Mouse (Mus musculus): ENCODE measurements around the gene Zfp384. TPM values are rescaled to one million over a fixed set of nuclear protein-coding genes. Genes with fewer than 3 reads are reported as not detected.
"Not testable (repeated sequence)": the region's sequence is repeated elsewhere in the genome, so short reads cannot be mapped to it uniquely, and the experiment has no call there.

Zfp384 gene
- total RNA-seq, 2 experiments from 2014 or later = 18.5 to 19.3 TPM

DNA sequence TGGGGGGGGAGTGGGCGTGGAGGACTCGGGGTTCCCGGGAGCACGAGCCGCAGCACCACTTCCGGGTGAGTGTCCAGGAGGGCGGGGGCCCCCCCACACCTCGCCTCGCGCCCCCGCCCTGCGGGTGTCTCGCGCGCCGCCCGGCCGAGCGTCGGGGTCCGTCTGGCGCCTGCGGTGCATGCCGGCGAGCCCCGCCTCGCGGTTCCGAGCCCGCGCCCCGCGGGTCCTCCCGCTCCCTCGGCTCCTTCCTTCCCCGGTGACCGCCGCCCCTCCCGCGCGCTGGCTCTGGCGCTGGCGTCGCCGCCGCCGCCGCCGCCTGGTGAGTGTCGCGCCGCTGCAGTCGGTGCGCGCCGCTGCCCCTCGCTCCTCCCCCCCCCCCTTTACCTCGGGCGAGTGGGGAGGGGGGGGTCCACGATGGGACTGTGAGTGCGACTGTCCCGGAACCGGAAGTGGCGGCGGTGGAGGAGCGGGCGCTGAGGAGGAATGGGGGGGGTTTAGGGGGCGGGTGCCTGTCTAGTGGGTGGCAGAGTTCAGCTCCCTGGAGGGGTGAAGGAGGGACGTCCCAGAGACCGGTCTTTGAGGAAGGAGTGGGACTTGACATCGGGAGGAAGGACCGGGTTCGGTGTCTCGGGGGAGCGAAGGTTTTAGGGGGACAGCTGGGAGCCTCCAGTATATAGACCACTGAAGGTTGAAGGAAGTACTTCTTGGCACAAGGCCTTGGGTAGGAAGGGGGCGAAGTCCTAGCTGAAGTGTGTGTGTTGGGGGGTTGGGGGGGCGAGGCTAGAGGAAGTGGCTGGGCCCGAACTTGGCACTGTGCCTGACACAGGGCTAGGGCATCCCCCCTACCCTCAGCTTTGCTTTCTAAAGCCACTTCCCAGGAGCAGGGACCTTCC lies 482 bp downstream of the Zfp384 start:
- DNase-seq = peak; percentile 87

DNA sequence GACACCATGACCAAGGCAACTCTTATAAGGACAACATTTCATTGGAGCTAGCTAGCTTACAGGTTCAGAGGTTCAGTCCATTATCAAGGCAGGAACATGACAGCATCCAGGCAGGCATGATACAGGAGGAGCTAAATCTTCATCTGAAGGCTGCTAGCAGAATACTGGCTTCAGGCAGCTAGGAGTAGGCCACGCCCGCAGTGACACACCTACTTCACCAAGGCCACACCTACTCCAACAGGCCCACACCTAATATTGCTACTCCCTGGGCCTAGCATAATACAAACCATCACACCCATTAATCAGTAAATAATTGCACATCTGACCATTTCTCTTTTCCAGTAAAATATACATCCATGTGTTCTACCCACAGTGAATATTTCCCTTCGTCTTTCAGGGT lies 8.7 kb downstream of the Zfp384 start:
- no peak for DNase-seq

DNA sequence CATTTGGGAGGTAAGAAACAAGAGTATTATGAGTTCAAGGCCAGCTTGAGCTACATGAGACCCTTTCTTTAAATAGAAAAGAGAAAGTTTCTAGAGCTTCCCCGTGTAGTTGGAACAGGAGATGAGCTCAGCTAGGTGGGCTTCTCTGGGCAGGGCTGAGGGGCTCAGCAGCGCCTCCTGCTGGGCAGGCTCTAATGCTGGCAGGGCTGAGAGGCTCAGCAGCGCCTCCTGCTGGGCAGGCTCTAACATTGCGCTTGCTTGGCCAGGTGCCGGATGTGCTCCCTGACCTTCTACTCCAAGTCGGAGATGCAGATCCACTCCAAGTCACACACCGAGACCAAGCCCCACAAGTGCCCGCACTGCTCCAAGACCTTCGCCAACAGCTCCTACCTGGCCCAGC lies 21.6 kb downstream of the Zfp384 start:
- DNase-seq = not testable (repeated sequence)

DNA sequence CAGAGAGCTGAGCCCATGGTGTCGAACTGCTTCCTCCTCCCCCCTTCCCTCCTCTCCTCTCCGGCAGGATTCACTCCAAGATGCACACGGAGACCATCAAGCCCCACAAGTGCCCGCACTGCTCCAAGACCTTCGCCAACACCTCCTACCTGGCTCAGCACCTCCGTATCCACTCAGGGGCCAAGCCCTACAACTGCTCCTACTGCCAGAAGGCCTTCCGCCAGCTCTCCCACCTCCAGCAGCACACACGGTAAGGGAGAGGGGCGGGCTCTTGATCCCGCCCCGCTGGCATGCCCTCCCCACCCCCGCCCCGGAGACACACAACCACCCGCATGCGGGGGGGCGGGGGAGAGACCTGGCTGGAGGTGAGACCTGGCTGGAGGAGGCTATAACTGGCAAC lies 22.7 kb downstream of the Zfp384 start:
- no peak for DNase-seq

DNA sequence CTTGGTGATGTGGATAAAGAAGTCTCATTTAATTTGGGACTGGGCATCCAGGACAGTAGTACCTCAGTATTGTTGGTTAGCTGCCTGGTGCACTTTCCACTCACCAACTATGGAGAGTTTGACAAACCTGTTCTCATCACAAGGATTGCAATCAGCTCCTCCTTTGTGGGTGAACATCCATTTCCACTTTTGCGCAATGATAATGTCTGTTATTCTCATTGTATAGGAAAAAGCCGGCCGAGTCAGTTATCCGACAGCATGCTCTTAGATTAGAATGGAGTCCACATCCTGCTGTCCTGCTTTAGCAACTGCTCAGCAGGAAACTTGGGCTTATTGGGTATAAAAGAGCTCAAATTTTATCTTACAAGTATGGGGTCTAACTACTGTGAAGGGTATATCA lies 29.7 kb downstream of the Zfp384 start:
- no peak for DNase-seq

DNA sequence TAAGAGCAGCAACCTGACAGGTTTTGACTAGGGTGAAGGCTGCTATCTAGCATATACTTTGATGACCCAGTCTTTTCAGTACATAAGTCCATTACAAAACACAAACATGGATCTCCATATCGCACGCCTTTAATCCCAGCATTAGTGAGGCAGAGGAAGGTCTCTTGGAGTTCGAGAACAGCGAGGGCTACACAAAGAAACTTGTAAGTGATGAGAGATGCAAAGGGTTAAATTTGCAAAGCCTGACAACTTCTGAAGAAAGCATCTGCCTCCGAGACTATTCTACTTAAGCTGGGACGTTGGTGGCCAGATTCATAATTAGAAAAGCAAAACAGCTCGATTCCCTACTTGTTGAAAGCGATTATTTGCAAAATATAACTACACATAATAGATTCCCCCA lies 30.2 kb downstream of the Zfp384 start:
- DNase-seq = no peak

DNA sequence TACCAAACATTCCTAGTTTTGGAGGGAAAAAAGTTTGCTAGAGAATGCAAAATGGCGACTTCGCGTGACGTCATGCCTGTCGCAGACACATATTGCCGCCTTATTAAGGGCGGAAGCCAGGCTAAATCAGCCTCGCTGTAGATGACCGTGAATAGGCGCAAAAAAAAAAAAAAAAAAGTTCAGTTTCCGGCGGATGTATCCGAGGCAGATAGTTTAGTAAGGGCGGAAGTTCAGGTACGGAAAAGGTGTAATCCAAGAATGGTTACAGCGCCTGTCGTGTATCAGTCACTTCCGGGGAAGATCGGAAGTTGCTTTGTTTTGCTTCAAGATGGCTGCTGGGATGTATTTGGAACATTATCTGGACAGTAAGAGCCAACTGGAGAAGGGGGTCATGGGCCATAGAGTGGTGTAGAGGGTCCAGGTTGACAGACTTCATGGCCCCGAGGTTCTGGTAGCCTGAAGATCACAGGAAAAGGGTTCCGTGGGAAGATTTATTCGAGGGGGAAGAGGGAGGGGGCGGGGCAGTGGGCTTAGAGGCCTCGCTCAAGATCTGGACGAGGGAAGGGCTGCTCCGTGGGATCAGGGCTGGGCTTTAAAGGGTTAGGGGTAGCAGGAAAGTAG lies 30.7 kb downstream of the Zfp384 start, which contains the start of gene Ing4:
TSS of gene Ing4 (plus strand) at position 228 of the 621 bp plus-strand sequence.
- DNase-seq = peak; percentile 89

DNA sequence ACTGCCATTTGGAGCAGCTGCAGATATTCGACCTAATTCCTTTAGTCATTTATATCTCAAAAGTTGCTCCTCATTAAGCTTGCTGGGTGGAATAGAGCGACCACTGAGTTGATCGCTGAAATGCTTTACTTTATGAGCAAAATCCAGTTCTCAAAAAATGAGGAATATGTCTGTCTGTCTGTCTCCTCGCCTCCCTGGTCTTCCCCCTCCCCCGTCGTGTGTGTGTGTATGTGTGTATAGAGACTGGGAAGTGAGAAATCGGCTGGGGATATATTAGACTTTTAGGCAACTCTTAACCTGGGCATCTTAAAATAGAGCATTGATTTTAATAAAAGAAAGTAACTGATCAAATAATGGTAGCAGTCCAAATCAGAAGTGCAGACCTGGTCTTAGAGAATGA lies 31.3 kb downstream of the Zfp384 start:
- DNase-seq = no peak

DNA sequence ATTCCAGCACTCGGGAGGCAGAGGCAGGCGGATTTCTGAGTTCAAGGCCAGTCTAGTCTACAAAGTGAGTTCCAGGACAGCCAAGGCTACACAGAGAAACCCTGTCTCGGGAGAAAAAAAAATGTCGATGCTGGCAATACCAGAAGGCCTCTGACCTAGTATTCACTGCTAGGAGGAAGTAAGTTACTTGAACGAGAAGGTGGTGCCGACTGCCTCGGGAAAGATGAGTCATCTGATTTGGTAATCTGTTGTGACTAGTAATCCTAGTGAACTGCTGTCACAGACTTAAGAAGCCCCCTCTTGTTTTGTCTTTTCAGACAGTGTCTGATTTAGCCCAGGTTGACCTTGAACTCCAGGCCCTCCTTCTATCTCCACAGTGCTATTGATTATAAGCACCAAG lies 32.1 kb downstream of the Zfp384 start:
- no peak for DNase-seq

DNA sequence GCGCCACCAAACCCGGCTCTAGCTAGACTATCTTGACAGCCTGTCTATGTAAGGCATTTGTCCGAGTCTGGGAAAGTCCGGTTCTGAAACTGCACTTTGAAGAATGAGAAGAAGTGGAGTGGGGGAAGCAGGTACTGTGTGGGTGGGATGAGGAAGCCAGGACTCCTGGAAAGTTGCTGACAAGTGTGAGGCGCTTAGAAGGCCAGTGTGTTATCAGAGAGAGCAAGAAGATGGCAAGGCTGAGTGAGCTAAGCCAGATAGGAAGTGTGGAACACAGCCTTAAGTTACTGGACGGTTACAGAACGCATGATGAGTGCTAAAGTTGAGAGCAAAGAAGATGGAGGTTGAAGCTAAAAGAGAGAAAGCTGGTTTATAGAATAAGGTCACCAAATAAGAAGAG lies 33.1 kb downstream of the Zfp384 start:
- DNase-seq = no peak

DNA sequence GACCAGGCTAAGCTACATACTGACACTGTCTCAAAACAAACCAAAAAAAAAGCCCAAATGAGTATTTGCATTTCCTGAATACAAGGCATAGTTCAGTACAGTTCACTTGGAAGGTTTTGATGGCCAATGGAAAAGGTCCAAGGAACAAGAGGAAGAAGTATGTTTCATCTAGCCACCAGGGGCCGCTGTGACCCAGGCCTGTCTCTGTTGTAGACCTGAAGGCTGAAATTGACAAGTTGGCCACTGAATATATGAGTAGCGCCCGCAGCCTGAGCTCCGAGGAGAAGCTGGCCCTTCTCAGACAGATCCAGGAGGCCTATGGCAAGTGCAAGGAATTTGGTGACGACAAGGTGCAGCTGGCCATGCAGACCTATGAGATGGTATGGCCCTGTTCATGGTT lies 37.7 kb downstream of the Zfp384 start:
- peak; percentile 68 for DNase-seq

DNA sequence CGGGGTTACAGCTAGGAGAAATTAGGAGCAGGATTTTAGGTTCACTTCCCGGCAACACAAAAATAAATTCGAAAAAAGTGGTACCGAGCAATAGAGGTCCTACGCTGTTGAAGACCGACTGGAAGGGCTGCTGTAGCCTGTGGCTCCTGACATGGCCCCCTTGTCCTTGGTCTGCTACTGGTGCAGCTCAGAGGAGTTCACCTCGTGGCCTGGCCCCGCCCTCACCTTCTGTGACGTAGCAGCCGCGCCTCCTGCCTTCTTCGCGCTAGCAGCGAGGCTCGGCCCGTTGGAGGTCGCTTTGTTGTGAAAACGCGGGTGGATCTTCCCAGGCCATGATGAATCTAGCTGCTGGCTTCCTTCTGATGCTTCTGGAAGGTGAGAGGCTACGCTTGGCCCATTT lies 40.7 kb downstream of the Zfp384 start, which contains the start of gene Acrbp:
TSS of gene Acrbp (plus strand) at position 12 of the 400 bp plus-strand sequence.
- DNase-seq = no peak

DNA sequence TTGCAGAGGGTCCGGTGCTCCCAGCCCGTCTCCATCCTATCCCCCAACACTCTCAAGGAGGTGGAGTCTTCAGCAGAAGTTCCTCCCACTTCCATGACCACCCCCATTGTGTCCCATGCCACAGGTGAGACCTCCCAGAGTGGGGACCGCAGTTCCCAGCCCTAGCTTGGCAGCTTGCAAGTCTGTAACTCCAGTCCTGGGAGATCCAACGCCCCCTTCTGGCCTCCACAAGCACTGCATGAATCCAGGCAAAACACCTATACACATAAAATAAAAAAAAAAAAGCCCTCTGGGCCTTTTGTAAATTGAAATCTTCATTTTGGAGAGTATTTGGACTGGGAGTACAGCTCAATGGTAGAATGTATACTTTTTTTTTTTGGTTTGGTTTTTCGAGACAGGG lies 42.3 kb downstream of the Zfp384 start:
- DNase-seq = no peak

DNA sequence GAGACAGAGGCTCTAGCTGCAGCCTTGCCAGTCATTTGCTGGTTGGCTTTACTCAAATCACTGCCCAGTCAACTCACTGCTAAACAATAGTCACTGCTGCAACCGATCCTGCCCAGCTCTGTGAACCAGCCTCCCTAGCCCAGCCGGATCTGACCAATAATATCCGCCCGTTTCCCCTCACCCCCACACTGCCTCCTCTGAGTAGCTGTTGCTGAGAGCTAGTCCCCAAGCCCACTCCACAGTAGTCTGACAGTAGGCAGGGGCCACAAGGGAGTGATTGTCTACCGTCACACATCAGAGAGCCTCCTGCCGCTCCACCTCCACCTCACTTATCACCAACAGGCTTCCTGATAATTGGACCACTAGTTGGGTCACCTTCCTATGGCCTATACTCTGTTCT lies 52.5 kb downstream of the Zfp384 start:
- DNase-seq = no peak

DNA sequence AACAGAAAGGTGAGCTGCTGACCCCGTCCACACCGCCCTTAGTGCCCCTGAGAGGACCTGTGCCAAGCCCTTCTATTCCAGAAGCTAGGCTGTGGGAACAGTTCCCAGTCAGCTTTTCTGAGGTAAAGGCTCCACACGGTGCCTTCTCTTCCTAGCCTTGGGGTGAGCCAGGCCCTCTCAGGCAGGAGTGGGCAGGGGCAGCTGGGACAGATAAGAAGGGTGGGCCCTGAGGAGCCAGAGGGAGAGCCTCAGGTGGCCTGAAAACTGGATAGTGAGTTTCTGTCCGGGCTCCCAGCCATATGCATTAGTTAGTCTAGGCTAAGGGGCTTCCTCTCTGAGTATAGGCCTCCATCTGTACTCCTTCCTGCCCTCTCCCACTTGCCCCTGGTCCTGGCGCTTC lies 53.6 kb downstream of the Zfp384 start:
- no peak for DNase-seq

DNA sequence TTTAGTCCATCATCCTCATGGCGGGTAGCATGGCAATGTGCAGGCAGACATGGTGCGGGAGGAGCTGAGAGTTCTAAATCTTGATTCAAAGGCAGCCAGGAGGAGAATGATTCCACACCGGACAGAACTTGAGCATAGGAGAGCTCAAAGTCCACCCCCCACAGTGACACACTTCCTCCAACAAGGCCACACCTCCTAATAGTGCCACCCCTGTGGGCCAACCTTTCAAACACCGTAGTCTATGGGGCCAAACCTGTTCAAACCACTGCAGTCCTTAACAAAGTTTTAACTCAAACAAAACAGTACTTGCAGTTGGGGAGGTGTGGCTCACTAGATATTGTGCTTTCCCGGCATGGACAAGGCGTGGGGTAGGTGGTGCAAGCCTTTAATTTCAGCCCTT lies 55.0 kb downstream of the Zfp384 start:
- DNase-seq = no peak

DNA sequence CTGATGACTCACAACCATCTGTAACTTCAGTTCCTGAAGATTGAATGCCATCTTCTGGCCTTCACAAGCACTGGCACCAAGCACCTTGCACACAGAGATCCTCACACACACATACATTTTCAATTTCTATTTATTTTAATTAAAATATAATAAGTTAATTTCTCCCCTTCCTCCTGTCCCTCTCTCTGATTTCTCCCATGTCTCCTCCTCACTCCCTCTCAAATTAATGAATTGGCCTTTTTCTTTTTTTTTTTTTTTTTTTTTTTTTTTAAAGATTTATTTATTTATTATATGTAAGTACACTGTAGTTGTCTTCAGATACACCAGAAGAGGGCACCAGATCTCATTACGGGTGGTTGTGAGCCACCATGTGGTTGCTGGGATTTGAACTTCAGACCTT lies 56.3 kb downstream of the Zfp384 start:
- not testable (repeated sequence) for DNase-seq

DNA sequence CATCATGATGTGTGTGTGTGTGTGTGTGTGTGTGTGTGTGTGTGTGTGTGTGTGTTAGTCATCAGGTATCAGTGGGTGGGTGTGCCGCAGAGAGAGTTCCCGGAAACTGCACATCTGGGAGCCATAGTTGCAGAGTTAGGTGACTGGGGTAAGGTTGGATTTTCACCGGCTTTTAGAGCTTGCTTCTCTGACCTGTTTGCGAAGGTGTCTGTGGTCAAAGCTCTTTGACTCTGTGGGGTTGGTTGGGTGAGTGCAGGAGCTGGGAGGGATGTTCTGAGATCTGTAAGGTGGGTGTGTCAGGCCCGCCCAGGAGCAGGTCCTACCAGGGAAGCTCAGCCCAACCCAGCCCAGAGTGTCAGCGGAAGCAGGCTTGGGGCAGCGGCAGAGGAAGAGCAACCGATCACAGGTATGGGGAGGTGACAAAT lies 58.6 kb downstream of the Zfp384 start, which contains the start of gene Lpar5:
TSS of gene Lpar5 (plus strand) at position 350 of the 425 bp plus-strand sequence.
- DNase-seq = no peak

DNA sequence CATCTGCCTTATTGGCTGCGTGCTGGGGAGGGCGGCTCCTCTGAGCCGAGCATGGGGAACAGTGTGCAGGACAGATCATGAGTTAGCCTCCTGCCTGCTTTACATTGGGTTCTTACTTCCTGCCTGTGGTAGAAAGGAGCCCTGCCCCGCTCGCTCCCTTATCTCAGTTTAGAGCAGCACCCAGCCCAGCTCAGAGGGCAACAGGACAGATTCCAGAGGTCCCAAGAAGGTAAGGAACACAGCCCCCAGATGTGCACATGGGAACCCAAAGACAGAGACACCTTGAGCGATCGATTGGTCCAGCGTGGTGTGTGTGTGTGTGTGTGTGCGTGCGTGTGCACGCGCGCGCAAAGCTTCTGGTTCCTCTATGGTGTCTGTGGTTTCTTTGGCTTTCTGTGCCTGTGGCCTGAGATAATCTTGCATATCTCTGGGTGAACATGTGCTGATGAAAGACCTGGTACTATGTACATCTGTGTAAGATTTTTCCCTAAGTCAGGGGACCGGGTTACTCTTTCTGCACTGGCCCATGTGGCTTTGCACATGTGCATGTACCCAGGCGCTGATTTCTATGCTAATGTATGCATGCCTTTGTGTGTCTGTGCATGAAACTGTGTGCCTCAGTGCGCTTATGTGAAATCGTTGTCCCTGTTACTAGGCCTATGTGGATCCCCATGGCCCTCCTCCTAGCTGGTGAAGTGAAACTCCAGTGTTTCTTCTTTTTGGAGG lies 62.4 kb downstream of the Zfp384 start:
- no peak for DNase-seq

DNA sequence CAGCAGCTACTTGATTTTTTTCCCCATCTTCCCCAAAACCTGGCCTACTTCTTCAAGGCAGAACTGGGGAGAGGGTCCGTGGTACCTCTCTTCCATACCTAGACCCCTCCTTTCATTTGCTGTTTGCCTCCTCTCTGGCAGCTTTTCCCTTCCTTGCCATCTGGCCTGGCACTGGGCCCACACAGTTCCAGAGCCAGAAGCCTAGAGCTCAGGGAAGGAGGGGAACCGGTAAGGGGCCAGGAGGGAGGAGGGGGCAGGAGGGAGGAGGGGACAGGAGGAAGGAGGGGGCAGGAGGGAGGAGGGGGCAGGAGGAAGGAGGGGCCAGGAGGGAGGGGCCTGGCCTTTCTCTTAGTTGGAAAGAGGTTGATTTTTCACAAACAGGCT lies 62.9 kb downstream of the Zfp384 start:
- no peak for DNase-seq

DNA sequence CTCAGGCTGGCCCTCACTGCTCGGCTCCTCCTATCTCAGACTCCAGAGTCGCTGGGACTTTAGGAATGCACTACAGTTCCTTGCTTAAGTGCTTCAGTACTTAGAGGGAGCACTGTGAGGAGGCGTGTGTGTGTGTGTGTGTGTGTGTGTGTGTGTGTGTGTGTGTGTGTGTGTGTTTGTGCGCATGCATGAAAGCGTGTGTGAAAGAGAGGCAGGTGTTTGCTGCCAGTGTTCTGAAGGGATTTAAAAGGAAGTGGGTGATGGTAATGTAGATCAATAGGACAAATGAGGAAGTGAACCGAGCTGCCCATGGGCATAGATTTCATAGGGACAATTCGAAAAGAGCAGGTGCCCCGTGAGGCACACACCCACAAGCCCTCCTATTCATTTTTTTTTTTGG lies 64.9 kb downstream of the Zfp384 start:
- DNase-seq = no peak

DNA sequence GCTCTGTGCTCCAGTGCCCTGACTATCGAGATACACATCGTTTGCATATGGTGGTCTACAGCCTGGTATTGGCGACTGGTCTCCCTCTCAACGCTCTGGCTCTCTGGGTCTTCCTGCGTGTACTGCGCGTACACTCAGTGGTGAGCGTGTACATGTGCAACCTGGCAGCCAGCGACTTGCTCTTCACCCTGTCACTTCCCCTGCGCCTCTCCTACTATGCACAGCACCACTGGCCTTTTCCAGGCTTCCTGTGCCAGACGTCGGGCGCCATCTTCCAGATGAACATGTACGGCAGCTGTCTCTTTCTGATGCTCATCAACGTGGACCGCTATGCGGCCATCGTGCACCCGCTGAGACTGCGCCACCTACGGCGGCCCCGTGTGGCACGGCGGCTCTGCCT lies 72.4 kb downstream of the Zfp384 start:
- DNase-seq = no peak
